Mouse (Mus musculus) forebrain, postnatal 0 days (tissue): ENCODE results near the gene Cdipt. TPM values are rescaled to one million over a fixed set of nuclear protein-coding genes. Genes with fewer than 3 reads are reported as not detected.

Source experiments
- ATAC-seq: fragments of 200-750 bp; cut with Nextera tagmentation; 2 replicates; pipeline ENCODE4 v1.8.0; 2017; ENCODE audit warnings: mild to moderate bottlenecking, moderate library complexity
- DNase-seq: peaks from one replicate; pipeline ENCODE4 v3.0.0-alpha.2; 2015
- H3K27ac ChIP-seq: fragments of 300-500 bp; sonication (generic); 2 replicates; pipeline ENCODE4 v1.5.1; 2014; ENCODE audit warnings: low read depth, mild to moderate bottlenecking, antibody characterized with exemption, low read length, moderate library complexity, mixed read lengths
- H3K27me3 ChIP-seq: fragments of 300-500 bp; sonication (generic); 2 replicates; pipeline ENCODE4 v1.6.1; 2014; ENCODE audit warnings: mild to moderate bottlenecking, low read length, mixed read lengths; ENCODE audit not compliant: insufficient read depth
- H3K36me3 ChIP-seq: fragments of 300-500 bp; sonication (generic); 2 replicates; pipeline ENCODE4 v1.6.1; 2014; ENCODE audit warnings: mild to moderate bottlenecking, moderate library complexity; ENCODE audit not compliant: insufficient read depth
- H3K4me1 ChIP-seq: fragments of 300-500 bp; sonication (generic); 2 replicates; pipeline ENCODE4 v1.6.1; 2014; ENCODE audit warnings: antibody characterized with exemption; ENCODE audit not compliant: insufficient read depth
- H3K4me2 ChIP-seq: fragments of 300-500 bp; sonication (generic); 2 replicates; pipeline ENCODE4 v1.6.1; 2014; ENCODE audit warnings: low read depth, mild to moderate bottlenecking, moderate library complexity
- H3K4me3 ChIP-seq: fragments of 300-500 bp; sonication (generic); 2 replicates; pipeline ENCODE4 v1.5.1; 2014; ENCODE audit warnings: low read depth, low read length, mixed read lengths
- H3K9ac ChIP-seq: fragments of 300-500 bp; sonication (generic); 2 replicates; pipeline ENCODE4 v1.6.1; 2014; ENCODE audit warnings: mild to moderate bottlenecking
- H3K9me3 ChIP-seq: fragments of 300-500 bp; sonication (generic); 2 replicates; pipeline ENCODE4 v1.6.1; 2016; ENCODE audit warnings: low read length
- CTCF ChIP-seq: sonication (generic); IDR thresholded peaks from 2 replicates; pipeline ENCODE4 v1.5.1; 2016; ENCODE audit warnings: antibody characterized with exemption, control low read depth, low read depth
- WGBS: fragments of 180-500 bp; shearing (Covaris S2); extraction: QIAGEN DNeasy Blood & Tissue Kit; methylation state at CpG from one replicate; pipeline ENCODE4 v1.1.7; 2014; 5-methylcytosine and 5-hydroxymethylcytosine counted together
- polyA plus RNA-seq: library from polyadenylated mRNA; unstranded; fragments of >200 nt; fragmentation: Nextera tagmentation; extraction: Ambion mirVana; gene quantifications from 2 replicates; pipeline ENCODE4 v1.2.1, GENCODE M21; 2015
- total RNA-seq: library from RNA; depleted of rRNA; stranded (reverse); fragments of >200 nt; gene quantifications from 2 replicates; pipeline ENCODE4 v1.2.3, GENCODE M21; 2014

Cdipt gene
- total and polyA plus RNA-seq, 2 experiments from 2014 or later = 134 to 158 TPM

GRCm38 (mm10) chr7:126982054-126982453 lies 6.3 kb downstream of the Cdipt start:
- no peak for ATAC-seq

GRCm38 (mm10) chr7:126983113-126983512 lies 7.4 kb downstream of the Cdipt start:
- no peak overlapping the region for H3K4me2 ChIP-seq
- H3K9me3 ChIP-seq = no peaks in the 10 kb centered on the region
- H3K9ac ChIP-seq = no peak overlapping the region
- no peak for TF ChIP-seq CTCF
- no peak for ATAC-seq
- H3K27me3 ChIP-seq = no peaks in the 10 kb centered on the region
- H3K27ac ChIP-seq = no peak overlapping the region
- H3K36me3 ChIP-seq = peaks cover 34% of the 10 kb centered on the region
- WGBS = 76% methylated on average over 7 of the region's 7 CpGs
- no peak for DNase-seq
- 0 out of 2 replicates have a peak, but pooled peaks cover 4% of the 10 kb centered on the region for H3K4me1 ChIP-seq
- no peak overlapping the region for H3K4me3 ChIP-seq

More at GRCm38 (mm10) chr7:126982054-126982453, 6.3 kb downstream of the Cdipt start:
- TF ChIP-seq CTCF = no peak
- Histone ChIP-seq H3K4me2 (no peak overlapping the region), H3K27me3 (no peaks in the 10 kb centered on the region), H3K9me3 (no peaks in the 10 kb centered on the region), H3K27ac (no peak overlapping the region), H3K36me3 (peaks cover 36% of the 10 kb centered on the region), H3K4me1 (0 out of 2 replicates have a peak, but pooled peaks cover 7% of the 10 kb centered on the region), H3K4me3 (no peak overlapping the region), H3K9ac (no peak overlapping the region)
- WGBS = 96% methylated on average over 4 of the region's 4 CpGs
- no peak for DNase-seq

GRCm38 (mm10) chr7:126984667-126985444 lies 9.1 kb downstream of the Cdipt start:
- Histone ChIP-seq H3K9me3 (no peaks in the 10 kb centered on the region), H3K27ac (no peak overlapping the region), H3K36me3 (peaks cover 17% of the 10 kb centered on the region), H3K4me3 (no peak overlapping the region), H3K9ac (no peak overlapping the region), H3K4me1 (0 out of 2 replicates have a peak, but pooled peaks cover 4% of the 10 kb centered on the region), H3K27me3 (no peaks in the 10 kb centered on the region), H3K4me2 (no peak overlapping the region)
- DNase-seq (no peak), ATAC-seq (no peak)
- WGBS = 58% methylated on average over 10 of the region's 10 CpGs
- TF ChIP-seq CTCF = no peak

- Histone ChIP-seq H3K9me3 (no peaks in the 10 kb centered on the region), H3K27ac (no peak overlapping the region), H3K4me2 (no peak overlapping the region), H3K4me1 (0 out of 2 replicates have a peak, but pooled peaks cover 4% of the 10 kb centered on the region), H3K9ac (no peak overlapping the region), H3K27me3 (no peaks in the 10 kb centered on the region), H3K36me3 (peaks cover 8% of the 10 kb centered on the region), H3K4me3 (no peak overlapping the region)
- peak; percentile 62 for TF ChIP-seq CTCF
- DNase-seq = peak; percentile 56
- 43% methylated on average over 9 of the region's 9 CpGs for whole genome bisulfite sequencing
- ATAC-seq = peak; percentile 64
Measured at GRCm38 (mm10) chr7:126986319-126986718, 10.6 kb downstream of the Cdipt start.

GRCm38 (mm10) chr7:126988816-126989215 lies 13.1 kb downstream of the Cdipt start:
- no peak for DNase-seq
- Histone ChIP-seq H3K4me1 (0 out of 2 replicates have a peak, but pooled peaks cover 4% of the 10 kb centered on the region), H3K4me2 (no peak overlapping the region), H3K27me3 (no peaks in the 10 kb centered on the region), H3K9me3 (no peaks in the 10 kb centered on the region), H3K36me3 (no peaks in the 10 kb centered on the region), H3K9ac (no peak overlapping the region), H3K27ac (no peak overlapping the region), H3K4me3 (no peak overlapping the region)
- TF ChIP-seq CTCF = no peak
- WGBS = 75% methylated on average over 8 of the region's 8 CpGs
- ATAC-seq = no peak

GRCm38 (mm10) chr7:126996449-126996848 lies 20.7 kb downstream of the Cdipt start:
- Histone ChIP-seq H3K4me3 (no peak overlapping the region), H3K27ac (no peak overlapping the region), H3K4me1 (no peaks in the 10 kb centered on the region), H3K9me3 (no peaks in the 10 kb centered on the region), H3K4me2 (no peak overlapping the region), H3K36me3 (no peaks in the 10 kb centered on the region), H3K9ac (no peak overlapping the region), H3K27me3 (no peaks in the 10 kb centered on the region)
- ATAC-seq (no peak), DNase-seq (no peak)
- no peak for TF ChIP-seq CTCF
- 80% methylated on average over 4 of the region's 4 CpGs for WGBS

- DNase-seq (no peak), ATAC-seq (no peak)
- no peaks in the 10 kb centered on the region for H3K4me1 ChIP-seq
- no peak overlapping the region for H3K27ac ChIP-seq
- H3K27me3 ChIP-seq = no peaks in the 10 kb centered on the region
- H3K4me2 ChIP-seq = no peak overlapping the region
- H3K9me3 ChIP-seq = no peaks in the 10 kb centered on the region
- no peak overlapping the region for H3K4me3 ChIP-seq
- no peak overlapping the region for H3K9ac ChIP-seq
- WGBS = 87% methylated on average over 10 of the region's 10 CpGs
- no peaks in the 10 kb centered on the region for H3K36me3 ChIP-seq
- no peak for TF ChIP-seq CTCF
Measured at GRCm38 (mm10) chr7:126999568-126999967, 23.9 kb downstream of the Cdipt start.
